Mouse (Mus musculus) hindbrain, postnatal 0 days (tissue): ENCODE data around the gene Akt1s1. TPM values are rescaled to one million over a fixed set of nuclear protein-coding genes. Genes with fewer than 3 reads are reported as not detected.
A peak's percentile ranks its signal among the peaks of the same experiment; 100 is the strongest.

Experiments used
- ATAC-seq: fragments of 200-750 bp; cut with Nextera tagmentation; 2 replicates; pipeline ENCODE4 v1.8.0; 2017; ENCODE audit warnings: mild to moderate bottlenecking, moderate TSS enrichment, moderate library complexity
- DNase-seq: peaks from one replicate; pipeline ENCODE4 v3.0.0-alpha.2; 2015; ENCODE audit warnings: low spot score
- H3K27ac ChIP-seq: fragments of 300-500 bp; sonication (generic); 2 replicates; pipeline ENCODE4 v1.5.1; 2014; ENCODE audit warnings: mild to moderate bottlenecking
- H3K27me3 ChIP-seq: fragments of 300-500 bp; sonication (generic); 2 replicates; pipeline ENCODE4 v1.6.1; 2014; ENCODE audit warnings: low read length, mixed read lengths; ENCODE audit not compliant: insufficient read depth
- H3K36me3 ChIP-seq: fragments of 300-500 bp; sonication (generic); 2 replicates; pipeline ENCODE4 v1.6.1; 2014; ENCODE audit warnings: low read length, mixed read lengths; ENCODE audit not compliant: insufficient read depth
- H3K4me1 ChIP-seq: fragments of 300-500 bp; sonication (generic); 2 replicates; pipeline ENCODE4 v1.6.1; 2014; ENCODE audit warnings: antibody characterized with exemption, low read length, mixed read lengths; ENCODE audit not compliant: insufficient read depth
- H3K4me2 ChIP-seq: fragments of 300-500 bp; sonication (generic); 2 replicates; pipeline ENCODE4 v1.6.1; 2014; ENCODE audit warnings: low read depth, mild to moderate bottlenecking, low read length, moderate library complexity, mixed read lengths
- H3K4me3 ChIP-seq: fragments of 300-500 bp; sonication (generic); 2 replicates; pipeline ENCODE4 v1.5.1; 2014; ENCODE audit warnings: low read length
- H3K9ac ChIP-seq: fragments of 300-500 bp; sonication (generic); replicated peaks from 2 replicates; pipeline ENCODE4 v1.6.1; 2014; ENCODE audit warnings: mild to moderate bottlenecking, low read length, moderate library complexity, mixed read lengths
- H3K9me3 ChIP-seq: fragments of 300-500 bp; sonication (generic); 2 replicates; pipeline ENCODE4 v1.6.1; 2016; ENCODE audit warnings: low read length, mixed read lengths
- CTCF ChIP-seq: IDR thresholded peaks from 2 replicates; pipeline ENCODE4 v1.5.1; 2016; ENCODE audit warnings: antibody characterized with exemption, control low read depth, low read depth
- WGBS: fragments of 180-500 bp; shearing (Covaris S2); extraction: QIAGEN DNeasy Blood & Tissue Kit; methylation state at CpG from one replicate; pipeline ENCODE4 v1.1.7; 2014; 5-methylcytosine and 5-hydroxymethylcytosine counted together
- microRNA counts: library from miRNA; unstranded; fragments of <30 nt; microRNA quantifications from one replicate; lab custom pipeline; 2015
- microRNA-seq, 2 experiments: library from miRNA; unstranded; fragments of <30 nt; microRNA quantifications; one replicate each; pipeline ENCODE4; 2016
- polyA plus RNA-seq: library from polyadenylated mRNA; unstranded; fragments of >200 nt; fragmentation: Nextera tagmentation; extraction: Ambion mirVana; gene quantifications from 2 replicates; pipeline ENCODE4 v1.2.1, GENCODE M21; 2015
- total RNA-seq: library from RNA; depleted of rRNA; stranded (reverse); fragments of >200 nt; gene quantifications from 2 replicates; pipeline ENCODE4 v1.2.3, GENCODE M21; 2014; rRNA removed

The Akt1s1 gene
- total and polyA plus RNA-seq, 2 experiments from 2014 or later, result 94.3 to 136 TPM

DNA sequence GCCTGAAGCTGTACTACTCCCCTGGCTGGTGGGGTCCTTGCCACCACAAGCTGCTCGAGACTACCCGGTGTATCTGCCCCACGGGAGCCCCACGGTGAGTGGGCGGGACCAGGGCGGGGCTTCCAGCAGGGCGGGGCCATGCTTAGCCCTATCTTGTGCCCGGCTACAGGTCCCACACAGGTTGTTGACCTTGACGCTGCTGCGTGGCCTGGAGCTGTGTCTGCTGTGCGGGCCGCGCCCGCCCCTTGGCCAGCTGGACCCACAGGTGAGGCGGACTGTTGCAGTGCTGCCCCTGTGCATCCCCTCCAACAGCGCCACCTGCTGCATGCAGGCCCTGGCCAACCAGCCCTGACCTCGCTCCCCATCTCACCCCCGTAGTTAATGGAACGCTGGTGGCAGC lies 49.8 kb downstream of the Akt1s1 start:
- no peak for ATAC-seq
- H3K27ac ChIP-seq, result 0 out of 2 replicates have a peak overlapping the region, but pooled peaks have one; percentile 2

DNA sequence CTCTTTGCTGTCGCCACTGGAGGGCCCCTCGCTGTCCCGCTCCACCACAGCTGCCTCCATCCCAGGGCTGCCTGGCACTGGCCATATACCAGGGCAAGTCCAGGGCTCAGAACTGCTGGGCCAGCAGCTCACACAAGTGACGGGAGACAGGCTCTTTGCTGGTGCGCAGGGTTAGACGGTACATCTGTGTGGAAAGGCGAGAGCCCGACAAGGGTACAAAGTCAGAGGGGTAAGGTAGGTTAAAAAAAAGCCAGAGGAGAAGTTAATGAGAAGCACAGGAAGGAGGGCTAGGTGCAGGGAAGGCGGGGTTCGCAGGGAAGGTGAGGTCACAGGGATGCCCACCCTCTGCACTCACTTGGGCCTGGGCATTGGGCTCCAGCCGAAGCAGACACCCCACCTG lies 51.8 kb downstream of the Akt1s1 start:
- no peak for ATAC-seq
- Histone ChIP-seq H3K36me3 (peaks cover 51% of the 10 kb centered on the region), H3K9ac (no peak overlapping the region), H3K9me3 (no peaks in the 10 kb centered on the region), H3K4me1 (peaks cover 18% of the 10 kb centered on the region; the same call in 1 of the 2 replicates), H3K27me3 (no peaks in the 10 kb centered on the region), H3K4me3 (no peak overlapping the region), H3K4me2 (no peak overlapping the region), H3K27ac (no peak overlapping the region)
- 88% methylated on average over 11 of the region's 11 CpGs for WGBS
- TF ChIP-seq CTCF, result no peak
- DNase-seq, result no peak

More for the DNA sequence above, 49.8 kb downstream of the Akt1s1 start:
- H3K27me3 ChIP-seq, result no peaks in the 10 kb centered on the region
- peaks cover 31% of the 10 kb centered on the region for H3K36me3 ChIP-seq
- peaks cover 25% of the 10 kb centered on the region; the same call in 1 of the 2 replicates for H3K4me1 ChIP-seq
- no peak overlapping the region for H3K9ac ChIP-seq
- 38% methylated on average over 19 of the region's 19 CpGs for whole genome bisulfite sequencing
- no peaks in the 10 kb centered on the region for H3K9me3 ChIP-seq
- TF ChIP-seq CTCF, result peak; percentile 64
- DNase-seq, result no peak
- no peak overlapping the region for H3K4me2 ChIP-seq
- H3K4me3 ChIP-seq, result no peak overlapping the region

GRCm38 (mm10) chr7:44901230-44901722 lies 52.5 kb downstream of the Akt1s1 start:
- 27% methylated on average over 21 of the region's 21 CpGs for WGBS
- peaks cover 58% of the 10 kb centered on the region for H3K36me3 ChIP-seq
- H3K4me3 ChIP-seq, result no peak overlapping the region
- peak; percentile 65 for DNase-seq
- ATAC-seq, result peak; percentile 36; the same call in 1 of the 2 replicates
- peak overlapping the region; percentile 39 for H3K4me2 ChIP-seq
- no peaks in the 10 kb centered on the region for H3K9me3 ChIP-seq
- TF ChIP-seq CTCF, result peak; percentile 47
- H3K27ac ChIP-seq, result peak overlapping the region; percentile 48
- no peak overlapping the region for H3K9ac ChIP-seq
- no peaks in the 10 kb centered on the region for H3K27me3 ChIP-seq
- peaks cover 18% of the 10 kb centered on the region; the same call in 1 of the 2 replicates for H3K4me1 ChIP-seq

MicroRNA genes within 50 kb of the gene (microRNA counts, 519-probe panel; counts per million panel counts)
- not detected for microRNA mmu-miR-707 (lab: Ali Mortazavi, UCI)

Small RNAs within 50 kb of the gene (microRNA-seq; reads per million reads assigned to microRNA genes)
- 0 reads per million in 2 experiments for gene Mir707

Other genes with a start within 250 kb of the Akt1s1 start
- 9.7 and 10.9 TPM in 2 replicates for gene Myh14, start 178.1 kb upstream of the Akt1s1 start, total RNA-seq
- gene Myh14, start 178.1 kb upstream of the Akt1s1 start, polyA plus RNA-seq, result 9.3 and 10.6 TPM in 2 replicates
- gene Izumo2, start 140.2 kb upstream of the Akt1s1 start, total RNA-seq, result not detected in 2 replicates
- gene Izumo2, start 140.2 kb upstream of the Akt1s1 start, polyA plus RNA-seq, result not detected in 2 replicates
- gene Vrk3, start 100.6 kb upstream of the Akt1s1 start, total RNA-seq, result 22.3 and 25.3 TPM in 2 replicates
- gene Vrk3, start 100.6 kb upstream of the Akt1s1 start, polyA plus RNA-seq, result 28.2 and 33.0 TPM in 2 replicates
- gene Zfp473, start 97.9 kb upstream of the Akt1s1 start, total RNA-seq, result 0.84 and 1.8 TPM in 2 replicates
- gene Zfp473, start 97.9 kb upstream of the Akt1s1 start, polyA plus RNA-seq, result 0.68 and 0.73 TPM in 2 replicates
- gene Nup62, start 32.9 kb upstream of the Akt1s1 start, total RNA-seq, result 67.0 and 69.0 TPM in 2 replicates
- gene Nup62, start 32.9 kb upstream of the Akt1s1 start, polyA plus RNA-seq, result 42.9 and 46.4 TPM in 2 replicates
- 0.47 and 0.68 TPM in 2 replicates for gene Il4i1, start 32.6 kb upstream of the Akt1s1 start, total RNA-seq
- 0.52 and 0.58 TPM in 2 replicates for gene Il4i1, start 32.6 kb upstream of the Akt1s1 start, polyA plus RNA-seq
- gene Atf5, start 32.3 kb upstream of the Akt1s1 start, total RNA-seq, result 10.1 and 15.8 TPM in 2 replicates
- 4.1 and 4.4 TPM in 2 replicates for gene Atf5, start 32.3 kb upstream of the Akt1s1 start, polyA plus RNA-seq
- 53.7 and 98.5 TPM in 2 replicates for gene Tbc1d17, start 88 bp downstream of the Akt1s1 start, total RNA-seq
- 103 and 106 TPM in 2 replicates for gene Tbc1d17, start 88 bp downstream of the Akt1s1 start, polyA plus RNA-seq
- gene Pnkp, start 8.1 kb downstream of the Akt1s1 start, total RNA-seq, result 22.9 and 47.1 TPM in 2 replicates
- 35.7 and 37.5 TPM in 2 replicates for gene Pnkp, start 8.1 kb downstream of the Akt1s1 start, polyA plus RNA-seq
- gene Ptov1, start 20.8 kb downstream of the Akt1s1 start, total RNA-seq, result 524 and 597 TPM in 2 replicates
- gene Ptov1, start 20.8 kb downstream of the Akt1s1 start, polyA plus RNA-seq, result 416 and 438 TPM in 2 replicates
- 193 and 194 TPM in 2 replicates for gene Med25, start 43.7 kb downstream of the Akt1s1 start, total RNA-seq
- gene Med25, start 43.7 kb downstream of the Akt1s1 start, polyA plus RNA-seq, result 121 and 123 TPM in 2 replicates
- 27.8 and 29.8 TPM in 2 replicates for gene Fuz, start 47.1 kb downstream of the Akt1s1 start, total RNA-seq
- gene Fuz, start 47.1 kb downstream of the Akt1s1 start, polyA plus RNA-seq, result 14.5 and 14.9 TPM in 2 replicates
- 251 and 255 TPM in 2 replicates for gene Ap2a1, start 80.5 kb downstream of the Akt1s1 start, total RNA-seq
- gene Ap2a1, start 80.5 kb downstream of the Akt1s1 start, polyA plus RNA-seq, result 113 and 115 TPM in 2 replicates
- gene Tsks, start 94.2 kb downstream of the Akt1s1 start, total RNA-seq, result not detected in 2 replicates
- 0.25 and 0.40 TPM in 2 replicates for gene Tsks, start 94.2 kb downstream of the Akt1s1 start, polyA plus RNA-seq
- 99.4 and 105 TPM in 2 replicates for gene Cpt1c, start 125.9 kb downstream of the Akt1s1 start, total RNA-seq
- gene Cpt1c, start 125.9 kb downstream of the Akt1s1 start, polyA plus RNA-seq, result 48.7 and 50.7 TPM in 2 replicates
- gene Prmt1, start 137.6 kb downstream of the Akt1s1 start, total RNA-seq, result 215 and 251 TPM in 2 replicates
- 470 and 531 TPM in 2 replicates for gene Prmt1, start 137.6 kb downstream of the Akt1s1 start, polyA plus RNA-seq
- 42.2 and 48.6 TPM in 2 replicates for gene Irf3, start 148.7 kb downstream of the Akt1s1 start, total RNA-seq
- 31.5 and 33.7 TPM in 2 replicates for gene Irf3, start 148.7 kb downstream of the Akt1s1 start, polyA plus RNA-seq
- 7.2 and 15.0 TPM in 2 replicates for gene Bcl2l12, start 149.7 kb downstream of the Akt1s1 start, total RNA-seq
- gene Bcl2l12, start 149.7 kb downstream of the Akt1s1 start, polyA plus RNA-seq, result 13.0 and 13.6 TPM in 2 replicates
- 76.7 and 77.7 TPM in 2 replicates for gene Scaf1, start 167.4 kb downstream of the Akt1s1 start, total RNA-seq
- gene Scaf1, start 167.4 kb downstream of the Akt1s1 start, polyA plus RNA-seq, result 40.7 and 45.6 TPM in 2 replicates
- 8.4 and 18.6 TPM in 2 replicates for gene Rras, start 169.0 kb downstream of the Akt1s1 start, total RNA-seq
- gene Rras, start 169.0 kb downstream of the Akt1s1 start, polyA plus RNA-seq, result 15.8 and 16.9 TPM in 2 replicates
- gene Prr12, start 203.9 kb downstream of the Akt1s1 start, total RNA-seq, result 14.0 and 18.1 TPM in 2 replicates
- 7.5 and 9.2 TPM in 2 replicates for gene Prr12, start 203.9 kb downstream of the Akt1s1 start, polyA plus RNA-seq
- gene Nosip, start 213.4 kb downstream of the Akt1s1 start, total RNA-seq, result 72.9 and 83.1 TPM in 2 replicates
- gene Nosip, start 213.4 kb downstream of the Akt1s1 start, polyA plus RNA-seq, result 64.5 and 67.4 TPM in 2 replicates
- gene Prrg2, start 213.7 kb downstream of the Akt1s1 start, total RNA-seq, result 10.5 and 12.4 TPM in 2 replicates
- 15.3 and 17.2 TPM in 2 replicates for gene Prrg2, start 213.7 kb downstream of the Akt1s1 start, polyA plus RNA-seq
- 42.9 and 45.1 TPM in 2 replicates for gene Rcn3, start 243.2 kb downstream of the Akt1s1 start, total RNA-seq
- gene Rcn3, start 243.2 kb downstream of the Akt1s1 start, polyA plus RNA-seq, result 39.3 and 42.0 TPM in 2 replicates